Mouse (Mus musculus): Measurements from ENCODE around the gene Fbxo24. TPM values are rescaled to one million over a fixed set of nuclear protein-coding genes. Genes with fewer than 3 reads are reported as not detected.
A peak's percentile ranks its signal among the peaks of the same experiment; 100 is the strongest.

Fbxo24 gene
- total and polyA plus RNA-seq, 3 experiments, result 0.13 to 0.24 TPM; not detected in 1

DNA sequence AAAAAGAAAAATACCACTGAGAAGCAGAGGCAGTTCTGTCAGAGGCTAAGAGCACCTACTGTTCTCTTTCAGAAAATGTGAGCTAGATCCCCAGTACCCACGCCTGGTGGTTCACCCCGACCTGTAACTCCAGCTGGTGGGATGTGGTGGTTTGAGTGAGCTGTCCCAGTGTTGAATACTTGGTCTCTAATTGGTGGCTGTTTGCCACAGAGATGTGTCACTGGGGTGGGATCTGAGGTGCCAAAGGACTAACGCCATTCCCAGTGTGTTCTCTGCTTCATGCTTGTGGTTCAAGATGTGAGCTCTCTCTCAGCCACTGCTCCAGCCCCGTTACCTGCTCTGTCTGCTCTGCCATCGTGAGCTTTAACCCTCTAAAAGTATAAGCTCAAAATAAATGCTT, 38.3 kb downstream of the Fbxo24 start:
- H3K4me1 ChIP-seq (ENCODE audit: control insufficient read depth in 1 of 2, insufficient read depth in 2 of 2), result no peaks in the 10 kb centered on the region; a peak in 1 of 4 replicates
- H3K27me3 ChIP-seq (replicated peaks), result no peaks in the 10 kb centered on the region
- peaks cover 6% of the 10 kb centered on the region for H3K9me3 ChIP-seq (replicated peaks; ENCODE audit: low read length)
- DNase-seq (ENCODE audit: extremely low read depth), result no peak
- no peaks in the 10 kb centered on the region for H3K79me2 ChIP-seq (replicated peaks; ENCODE audit: control insufficient read depth, extremely low read depth, insufficient read depth, poor library complexity, severe bottlenecking)
- TF ChIP-seq CHD2 (IDR thresholded peaks at IDR 0.05; ENCODE audit: low read length), result no peak
- TF ChIP-seq MXI1 (IDR thresholded peaks at IDR 0.05; ENCODE audit: low read depth, low read length), result no peak
- no peak for TF ChIP-seq TBP (conservative IDR thresholded peaks at IDR 0.05; ENCODE audit: low read depth, low read length)
- no peak for TF ChIP-seq SMC3 (IDR thresholded peaks at IDR 0.05; ENCODE audit: low read depth, low read length)
- TF ChIP-seq MAX (IDR thresholded peaks at IDR 0.05; ENCODE audit: low read length), result no peak
- no peak for TF ChIP-seq CHD1 (IDR thresholded peaks at IDR 0.05; ENCODE audit: low read depth, low read length)
- no peak for TF ChIP-seq EP300 (IDR thresholded peaks at IDR 0.05; ENCODE audit: low read length)
- TF ChIP-seq MEF2A (IDR thresholded peaks at IDR 0.05; ENCODE audit: borderline replicate concordance, low read depth, low read length), result no peak
- TF ChIP-seq GABPA (IDR thresholded peaks at IDR 0.05; ENCODE audit: insufficient replicate concordance, low read depth, low read length), result no peak
- no peak for TF ChIP-seq ELF1 (IDR thresholded peaks at IDR 0.05; ENCODE audit: low read depth, low read length)
- H3K4me2 ChIP-seq (ENCODE audit: insufficient read depth, low read depth, poor library complexity, severe bottlenecking), result no peak overlapping the region
- in situ Hi-C loops (cut with MboI; ENCODE audit: low pct_ligation_motif_present, low pct_unique_long_range_greater_than_20kb, low sequenced_read_pairs) (no loop called here), dilution Hi-C loops (cut with MboI; ENCODE audit: extremely low pct_ligation_motif_present, extremely low pct_unique_long_range_greater_than_20kb, low sequenced_read_pairs) (no loop called here)
- H3K27ac ChIP-seq (ENCODE audit: insufficient read depth, low read depth), result no peak overlapping the region
- H3K36me3 ChIP-seq (replicated peaks in 1 of 2; ENCODE audit: control insufficient read depth in 1 of 2, insufficient read depth in 1 of 2, low read length in 1 of 2), result no peaks in the 10 kb centered on the region
- H3K9ac ChIP-seq (ENCODE audit: insufficient read depth, low read depth), result no peak overlapping the region
- H3K4me3 ChIP-seq (replicated peaks in 1 of 3; ENCODE audit: low read depth in 2 of 3, low read length in 2 of 3, poor library complexity in 1 of 3), result no peak overlapping the region

GRCm38 (mm10) chr5:137584976-137585375, 43.8 kb downstream of the Fbxo24 start:
- Histone ChIP-seq H3K9ac (ENCODE audit: insufficient read depth, low read depth) (no peak overlapping the region), H3K9me3 (replicated peaks; ENCODE audit: low read length) (peaks cover 6% of the 10 kb centered on the region), H3K36me3 (replicated peaks in 1 of 2; ENCODE audit: control insufficient read depth in 1 of 2, insufficient read depth in 1 of 2, low read length in 1 of 2) (no peaks in the 10 kb centered on the region), H3K4me1 (ENCODE audit: control insufficient read depth in 1 of 2, insufficient read depth in 2 of 2) (no peaks in the 10 kb centered on the region), H3K4me2 (ENCODE audit: insufficient read depth, low read depth, poor library complexity, severe bottlenecking) (no peak overlapping the region), H3K27me3 (replicated peaks) (peaks cover 3% of the 10 kb centered on the region), H3K27ac (ENCODE audit: insufficient read depth, low read depth) (no peak overlapping the region), H3K4me3 (replicated peaks in 1 of 3; ENCODE audit: low read depth in 2 of 3, low read length in 2 of 3, poor library complexity in 1 of 3) (no peak overlapping the region), H3K79me2 (replicated peaks; ENCODE audit: control insufficient read depth, extremely low read depth, insufficient read depth, poor library complexity, severe bottlenecking) (no peaks in the 10 kb centered on the region)
- TF ChIP-seq IRF4 (IDR thresholded peaks at IDR 0.05; ENCODE audit: low read depth, low read length) (peak; percentile 50; the same call in 1 of the 2 replicates), SMC3 (IDR thresholded peaks at IDR 0.05; ENCODE audit: low read depth, low read length) (peak; percentile 60), RAD21 (IDR thresholded peaks at IDR 0.05; ENCODE audit: low read depth, low read length) (peak; percentile 58), ZKSCAN1 (IDR thresholded peaks at IDR 0.05; ENCODE audit: borderline replicate concordance, low read depth, low read length) (no peak), GABPA (IDR thresholded peaks at IDR 0.05; ENCODE audit: insufficient replicate concordance, low read depth, low read length) (no peak), CTCF (conservative IDR thresholded peaks at IDR 0.05 in 1 of 2, IDR thresholded peaks at IDR 0.05 in 1 of 2; ENCODE audit: low read depth in 2 of 2, low read length in 2 of 2) (peak; percentile 48 to 82; a peak in 3 of 4 replicates), ELF1 (IDR thresholded peaks at IDR 0.05; ENCODE audit: low read depth, low read length) (no peak), POLR2A (IDR thresholded peaks at IDR 0.05; ENCODE audit: low read depth, low read length) (no peak), TCF12 (IDR thresholded peaks at IDR 0.05; ENCODE audit: low read depth, low read length) (no peak), SIN3A (IDR thresholded peaks at IDR 0.05; ENCODE audit: low read length) (no peak)
- in situ Hi-C loops (cut with MboI; ENCODE audit: low pct_ligation_motif_present, low pct_unique_long_range_greater_than_20kb, low sequenced_read_pairs) (no loop called here), dilution Hi-C loops (cut with MboI; ENCODE audit: extremely low pct_ligation_motif_present, extremely low pct_unique_long_range_greater_than_20kb, low sequenced_read_pairs) (no loop called here)
- peak; percentile 52 for DNase-seq (ENCODE audit: extremely low read depth)

Measured in CH12.LX (cell line).